In genomic region chr5:142963003-142963704, GRCm38 (mm10) we compare ENCODE assay signal across 8 mouse cellular contexts. TPM values are rescaled to one million over a fixed set of nuclear protein-coding genes. Genes with fewer than 3 reads are reported as not detected.
DNase-seq lines count a peak whose midpoint lies in the region; ATAC-seq and TF ChIP-seq lines count a peak whose summit lies in the region.

No protein-coding gene starts in this region.

- no peaks in the 10 kb centered on the region for H3K27me3 ChIP-seq in lung, embryonic 14.5 days (ENCODE audit: insufficient read depth, low read length)
- peaks cover 12% of the 10 kb centered on the region; the same call in 1 of the 2 replicates for H3K27me3 ChIP-seq in forebrain, embryonic 12.5 days
- H3K27me3 ChIP-seq in midbrain, embryonic 13.5 days = no peaks in the 10 kb centered on the region
- peaks cover 21% of the 10 kb centered on the region; the same call in 1 of the 2 replicates for H3K27me3 ChIP-seq in thymus, adult 2 months (ENCODE audit: control insufficient read depth, insufficient read depth, low read length)

- peaks cover 18% of the 10 kb centered on the region for H3K36me3 ChIP-seq in lung, embryonic 14.5 days (ENCODE audit: insufficient read depth)
- peaks cover 26% of the 10 kb centered on the region for H3K36me3 ChIP-seq in forebrain, embryonic 12.5 days (replicated peaks)
- peaks cover 26% of the 10 kb centered on the region for H3K36me3 ChIP-seq in midbrain, embryonic 13.5 days
- no peaks in the 10 kb centered on the region for H3K36me3 ChIP-seq in thymus, adult 2 months (ENCODE audit: control insufficient read depth, insufficient read depth, low read length)

- peak overlapping the region; percentile 89 for H3K4me2 ChIP-seq in lung, embryonic 14.5 days
- peak overlapping the region; percentile 96 for H3K4me2 ChIP-seq in forebrain, embryonic 12.5 days
- peak overlapping the region; percentile 94 for H3K4me2 ChIP-seq in midbrain, embryonic 13.5 days (replicated peaks)

- no peaks in the 10 kb centered on the region for H3K9me3 ChIP-seq in lung, embryonic 14.5 days (ENCODE audit: low read depth, low read length)
- H3K9me3 ChIP-seq in forebrain, embryonic 12.5 days = no peaks in the 10 kb centered on the region
- no peaks in the 10 kb centered on the region for H3K9me3 ChIP-seq in midbrain, embryonic 13.5 days

- WGBS in lung, embryonic 14.5 days = 7% methylated on average over 13 of the region's 13 CpGs
- 6% methylated on average over 13 of the region's 13 CpGs for WGBS in forebrain, embryonic 12.5 days
- 5% methylated on average over 13 of the region's 13 CpGs for WGBS in midbrain, embryonic 13.5 days
- WGBS in thymus, adult 2 months = 69% methylated on average over 13 of the region's 13 CpGs

- ATAC-seq in lung, embryonic 14.5 days (ENCODE audit: insufficient read depth) = no peak
- no peak for ATAC-seq in forebrain, embryonic 12.5 days (ENCODE audit: low FRiP score)
- no peak for ATAC-seq in midbrain, embryonic 13.5 days

- no peak for TF ChIP-seq POLR2A in thymus, adult 2 months (IDR thresholded peaks at IDR 0.05; ENCODE audit: control insufficient read depth, extremely low read depth, insufficient read depth, low read length, poor library complexity)

- H3K4me1 ChIP-seq in lung, embryonic 14.5 days (ENCODE audit: insufficient read depth) = peaks cover 8% of the 10 kb centered on the region; the same call in 1 of the 2 replicates
- H3K4me1 ChIP-seq in forebrain, embryonic 12.5 days = peaks cover 49% of the 10 kb centered on the region
- peaks cover 57% of the 10 kb centered on the region for H3K4me1 ChIP-seq in midbrain, embryonic 13.5 days (replicated peaks)
- H3K4me1 ChIP-seq in thymus, adult 2 months (replicated peaks; ENCODE audit: control insufficient read depth, insufficient read depth, low read length) = peaks cover 8% of the 10 kb centered on the region

- H3K9ac ChIP-seq in lung, embryonic 14.5 days = peak overlapping the region; percentile 96
- peak overlapping the region; percentile 100 for H3K9ac ChIP-seq in forebrain, embryonic 12.5 days
- H3K9ac ChIP-seq in midbrain, embryonic 13.5 days (replicated peaks) = peak overlapping the region; percentile 100

- DNase-seq in lung, embryonic 14.5 days = peak; percentile 85
- DNase-seq in lung, postnatal 25 days (ENCODE audit: low spot score) = no peak
- DNase-seq in heart, postnatal 4 days = peak; percentile 76
- DNase-seq in left cerebral cortex, adult 8-10 months (ENCODE audit: low spot score in 2 of 2) = peak; percentile 56 to 75
- peak; percentile 49 for DNase-seq in urinary bladder, adult 2 months (ENCODE audit: low spot score)
- no peak for DNase-seq in thymus, adult 2 months

- peak overlapping the region; percentile 99 for H3K27ac ChIP-seq in lung, embryonic 14.5 days (ENCODE audit: low read depth)
- H3K27ac ChIP-seq in forebrain, embryonic 12.5 days = peak overlapping the region; percentile 97
- H3K27ac ChIP-seq in midbrain, embryonic 13.5 days = peak overlapping the region; percentile 99
- no peak overlapping the region for H3K27ac ChIP-seq in thymus, adult 2 months (ENCODE audit: control insufficient read depth, insufficient read depth, low read length)

- peak overlapping the region; percentile 69 for H3K4me3 ChIP-seq in lung, embryonic 14.5 days (ENCODE audit: low read depth, low read length)
- H3K4me3 ChIP-seq in forebrain, embryonic 12.5 days (replicated peaks) = peak overlapping the region; percentile 100
- peak overlapping the region; percentile 99 for H3K4me3 ChIP-seq in midbrain, embryonic 13.5 days (replicated peaks)
- no peak overlapping the region for H3K4me3 ChIP-seq in thymus, adult 2 months (ENCODE audit: control insufficient read depth, insufficient read depth, low read length)

- no peak for TF ChIP-seq CTCF in lung, embryonic 14.5 days (IDR thresholded peaks at IDR 0.05; ENCODE audit: low read depth)
- TF ChIP-seq CTCF in thymus, adult 2 months (IDR thresholded peaks at IDR 0.05; ENCODE audit: borderline replicate concordance, control insufficient read depth, extremely low read depth, insufficient read depth, low read length, poor library complexity) = no peak

RNA-seq across cellular contexts. Expression of gene Fscn1, which starts 3.0 kb away (rescaled TPM):
- polyA plus RNA-seq in lung, embryonic 14.5 days (2014; fragmentation: Nextera tagmentation; extraction: Ambion mirVana) = 331 and 347 TPM in 2 replicates
- polyA plus RNA-seq in forebrain, embryonic 12.5 days (2016; fragmentation: Nextera tagmentation; extraction: Ambion mirVana) = 665 and 748 TPM in 2 replicates
- 100 to 1,000 TPM; 145 to 173 TPM for total RNA-seq in heart, postnatal 4 days (2021)
- total RNA-seq in left cerebral cortex, adult 8-10 months (2022) = 100 to 1,000 TPM; 218 to 276 (median 259) TPM
- 555 TPM in 2 replicates for polyA plus RNA-seq in midbrain, embryonic 13.5 days (2015; fragmentation: Nextera tagmentation; extraction: Ambion mirVana)
- polyA plus RNA-seq in urinary bladder, adult 2 months (2012; rRNA removed) = 63.4 and 69.0 TPM in 2 replicates
- 148 and 157 TPM in 2 replicates for polyA plus RNA-seq in thymus, adult 2 months (2012; rRNA removed)

RNA-seq across cellular contexts. Expression of gene Actb, which starts 56.6 kb away (rescaled TPM):
- 16,801 and 17,929 TPM in 2 replicates for polyA plus RNA-seq in lung, embryonic 14.5 days (2014; fragmentation: Nextera tagmentation; extraction: Ambion mirVana)
- polyA plus RNA-seq in forebrain, embryonic 12.5 days (2016; fragmentation: Nextera tagmentation; extraction: Ambion mirVana) = 12,389 and 14,301 TPM in 2 replicates
- 1,000 to 10,000 TPM; 2,345 to 2,495 TPM for total RNA-seq in heart, postnatal 4 days (2021)
- total RNA-seq in left cerebral cortex, adult 8-10 months (2022) = 1,000 to 10,000 TPM; 2,552 to 2,721 (median 2,651) TPM
- 15,567 and 17,404 TPM in 2 replicates for polyA plus RNA-seq in midbrain, embryonic 13.5 days (2015; fragmentation: Nextera tagmentation; extraction: Ambion mirVana)
- polyA plus RNA-seq in urinary bladder, adult 2 months (2012; rRNA removed) = 5,740 and 7,458 TPM in 2 replicates
- 6,903 and 9,637 TPM in 2 replicates for polyA plus RNA-seq in thymus, adult 2 months (2012; rRNA removed)

Comparison
In these comparisons a context has a peak if more than half of its experiments do, and no peak if none do; other contexts are left out.
1. DNase-seq: peak in lung, embryonic 14.5 days (single experiment), heart, postnatal 4 days (single experiment), left cerebral cortex, adult 8-10 months (2 of 2) and urinary bladder, adult 2 months (single experiment); none in lung, postnatal 25 days (single experiment) and thymus, adult 2 months (single experiment).
2. Peak in every context shown above with its lines, with median percentiles within 50 percentile points of each other: H3K4me2 ChIP-seq and H3K9ac ChIP-seq.